In the genomic region with DNA sequence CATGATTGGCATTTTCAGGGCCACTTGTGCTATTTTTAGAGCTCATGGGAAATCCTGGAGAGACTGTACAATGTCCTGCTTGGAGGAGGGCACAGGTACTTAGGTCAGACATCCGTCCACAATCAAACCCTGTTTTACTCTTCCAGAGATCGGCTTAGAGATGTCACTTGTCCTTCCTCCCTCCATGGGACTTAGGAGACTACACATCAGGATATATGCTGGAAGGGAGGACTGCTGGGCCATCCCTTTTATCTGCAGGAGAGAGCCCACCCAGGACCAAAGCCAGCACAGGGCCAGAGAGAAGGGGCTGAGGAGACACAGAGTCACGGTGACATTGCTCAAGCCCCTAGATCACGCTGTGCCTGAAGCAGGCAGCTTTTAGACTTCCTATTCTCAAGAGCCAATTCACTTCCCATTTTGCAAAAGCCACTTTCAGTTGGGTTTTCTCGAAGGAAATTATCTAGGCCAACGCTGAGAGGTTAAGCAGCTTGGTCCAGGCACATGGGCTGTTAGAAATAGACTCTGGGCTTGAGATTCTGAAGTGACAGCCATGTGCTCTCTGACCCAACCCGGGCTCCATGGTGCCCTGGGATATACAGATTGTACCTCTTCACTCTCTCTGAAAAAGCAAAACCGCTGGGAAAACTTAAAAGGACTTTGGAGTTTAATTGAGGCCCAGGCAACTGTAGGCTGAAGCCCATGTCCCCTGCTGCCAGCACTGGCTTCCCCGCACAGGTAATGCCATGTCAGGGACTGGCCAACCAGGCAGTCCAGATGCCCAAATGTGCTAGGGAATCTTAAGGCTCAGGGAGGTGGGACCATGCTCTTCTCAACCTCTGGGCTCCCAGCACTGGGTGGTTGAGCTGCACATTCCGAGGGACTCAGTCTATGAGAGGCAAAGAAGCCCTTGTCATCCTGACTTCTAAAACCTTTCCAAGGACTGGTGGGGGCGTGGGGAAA, we compare ENCODE assay signal across 8 mouse cellular contexts. TPM values are rescaled to one million over a fixed set of nuclear protein-coding genes. Genes with fewer than 3 reads are reported as not detected.
DNase-seq lines count a peak whose midpoint lies in the region; ATAC-seq and TF ChIP-seq lines count a peak whose summit lies in the region.
"Had no signal": no experiment of that assay in that cellular context is flagged by ENCODE, and none has a peak within 500 bp of the region (broad histone marks: within the 10 kb centered on the region; RNA-seq: fewer than 3 reads in every experiment).

No protein-coding gene starts in this region.

- no peak for TF ChIP-seq POLR2A in bone marrow macrophage, adult 2 months (IDR thresholded peaks at IDR 0.05; ENCODE audit: borderline replicate concordance, low read depth, low read length)

- H3K36me3 ChIP-seq in heart, embryonic 16.5 days (ENCODE audit: control insufficient read depth, insufficient read depth) = no peaks in the 10 kb centered on the region
- H3K36me3 ChIP-seq: hindbrain, embryonic 10.5 days had no signal

- H3K9ac ChIP-seq in heart, embryonic 16.5 days (ENCODE audit: low read length) = no peak overlapping the region; the same call in 1 of the 2 replicates

- H3K4me3 ChIP-seq in layer of hippocampus, adult 2 months = no peak overlapping the region
- peak overlapping the region; percentile 14 for H3K4me3 ChIP-seq in bone marrow macrophage, adult 2 months (ENCODE audit: insufficient read depth, low read length)
- H3K4me3 ChIP-seq in heart, embryonic 16.5 days (ENCODE audit: low read length) = no peak overlapping the region

- H3K4me2 ChIP-seq in heart, embryonic 16.5 days (ENCODE audit: low read depth, low read length) = peak overlapping the region; percentile 91

- ATAC-seq in heart, embryonic 16.5 days (replicated peaks; ENCODE audit: extremely low read depth, insufficient read depth, low FRiP score) = no peak
- ATAC-seq in megakaryocyte progenitor cell, adult 5-6 weeks (replicated peaks; ENCODE audit: poor library complexity) = peak; percentile 16; the same call in 1 of the 2 replicates

- H3K27ac ChIP-seq in layer of hippocampus, adult 2 months = peak overlapping the region; percentile 93
- peak overlapping the region; percentile 95 for H3K27ac ChIP-seq in bone marrow macrophage, adult 2 months (ENCODE audit: insufficient read depth, low read depth, low read length)
- peak overlapping the region; percentile 82 for H3K27ac ChIP-seq in heart, embryonic 16.5 days (ENCODE audit: low read length)

- DNase-seq in layer of hippocampus, adult 2 months (ENCODE audit: low spot score in 2 of 2) = no peak
- DNase-seq in layer of hippocampus, adult 11-12 months (ENCODE audit: low spot score) = no peak
- DNase-seq in adrenal gland, postnatal 10 days = no peak
- DNase-seq in urinary bladder, postnatal 14 days (ENCODE audit: low spot score) = no peak

- TF ChIP-seq CTCF in layer of hippocampus, adult 2 months (conservative IDR thresholded peaks at IDR 0.05) = no peak
- TF ChIP-seq CTCF in bone marrow macrophage, adult 2 months (IDR thresholded peaks at IDR 0.05; ENCODE audit: low read depth, low read length) = no peak

- 72% methylated on average over 11 of the region's 11 CpGs for WGBS in heart, embryonic 16.5 days

- no peaks in the 10 kb centered on the region for H3K27me3 ChIP-seq in heart, embryonic 16.5 days (ENCODE audit: control insufficient read depth, insufficient read depth, low read length)

- H3K4me1 ChIP-seq in bone marrow macrophage, adult 2 months (ENCODE audit: control insufficient read depth, insufficient read depth, low read length) = peaks cover 51% of the 10 kb centered on the region
- H3K4me1 ChIP-seq in heart, embryonic 16.5 days (ENCODE audit: control insufficient read depth, insufficient read depth, low read length) = peaks cover 13% of the 10 kb centered on the region

- H3K9me3 ChIP-seq in heart, embryonic 16.5 days (replicated peaks; ENCODE audit: control insufficient read depth, low read length) = no peaks in the 10 kb centered on the region
- H3K9me3 ChIP-seq: hindbrain, embryonic 10.5 days had no signal

RNA-seq across cellular contexts. Expression of a gene that starts 5.7 kb away (rescaled TPM):
- total RNA-seq in layer of hippocampus, adult 2 months (2021) = 10 to 100 TPM; 56.3 to 64.4 TPM
- 84.4 and 94.5 TPM in 2 replicates for polyA plus RNA-seq in bone marrow macrophage, adult 2 months (2012; ENCODE audit: insufficient read depth, insufficient read length, missing spikeins)
- 44.7 and 50.8 TPM in 2 replicates for polyA plus RNA-seq in heart, embryonic 16.5 days (2015; fragmentation: Nextera tagmentation; extraction: Ambion mirVana)
- 13.8 and 15.8 TPM in 2 replicates for total RNA-seq in megakaryocyte progenitor cell, adult 5-6 weeks (2015)
- 58.4 and 65.8 TPM in 2 replicates for total RNA-seq in megakaryocyte progenitor cell, adult 5-6 weeks (2017)
- total RNA-seq in adrenal gland, postnatal 10 days (2021) = 10 to 100 TPM; 43.1 to 50.2 TPM
